Mouse (Mus musculus) v-Abl transformed pro-B cells (cell line): ENCODE results near the gene Hagh.

Source experiments
- in situ Hi-C, 2 experiments: fragments of 400-800 bp; cut with MboI; formaldehyde crosslinking; loops; one replicate each; pipeline ENCODE4 v1.15.1; 2025; ENCODE audit not compliant: unreplicated experiment in 2 of 2

Hagh gene

GRCm38 (mm10) chr17:24839842-24840241 lies at the start of gene Hagh:
Hagh (plus strand) TSS chr17:24840143.
- in situ Hi-C loops: no loop called here

DNA sequence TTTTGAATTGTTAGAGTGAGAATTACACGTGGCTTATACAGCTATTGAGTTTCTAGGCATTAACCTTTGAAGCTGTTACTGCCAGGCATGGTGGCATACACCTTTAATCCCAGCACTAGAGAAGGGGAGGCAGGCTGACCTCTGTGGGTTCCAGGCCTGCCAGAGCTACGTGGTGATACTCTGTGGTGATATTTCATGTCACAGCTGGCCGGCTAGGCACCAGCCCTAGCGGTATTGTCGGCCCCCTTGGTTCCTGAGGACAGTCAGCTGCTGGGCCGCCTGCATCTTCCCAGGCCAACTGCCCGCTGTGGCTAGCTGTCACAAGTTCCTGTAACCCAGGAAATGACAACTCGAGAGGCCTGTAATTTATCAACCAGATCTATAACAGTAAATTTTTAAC lies 47.8 kb upstream of the Hagh start:
- in situ Hi-C loops: no loop called here

- in situ Hi-C loops: no loop called here
Measured at GRCm38 (mm10) chr17:24794791-24795190, 45.2 kb upstream of the Hagh start.

GRCm38 (mm10) chr17:24796969-24797368 lies 43.0 kb upstream of the Hagh start:
- in situ Hi-C loops: no loop called here

- in situ Hi-C loops: no loop called here
Measured at GRCm38 (mm10) chr17:24798229-24798628, 41.7 kb upstream of the Hagh start.

GRCm38 (mm10) chr17:24799476-24799875 lies 40.5 kb upstream of the Hagh start:
- in situ Hi-C loops: no loop called here

GRCm38 (mm10) chr17:24800524-24800923 lies 39.4 kb upstream of the Hagh start:
- in situ Hi-C loops: no loop called here

- in situ Hi-C loops: no loop called here
Measured at GRCm38 (mm10) chr17:24803952-24804951, 35.7 kb upstream of the Hagh start, which contains the start of gene Meiob. Meiob (plus strand) TSS chr17:24804289.

- in situ Hi-C loops: no loop called here
Measured at GRCm38 (mm10) chr17:24811211-24811610, 28.7 kb upstream of the Hagh start.

GRCm38 (mm10) chr17:24812215-24812614 lies 27.7 kb upstream of the Hagh start:
- in situ Hi-C loops: no loop called here

DNA sequence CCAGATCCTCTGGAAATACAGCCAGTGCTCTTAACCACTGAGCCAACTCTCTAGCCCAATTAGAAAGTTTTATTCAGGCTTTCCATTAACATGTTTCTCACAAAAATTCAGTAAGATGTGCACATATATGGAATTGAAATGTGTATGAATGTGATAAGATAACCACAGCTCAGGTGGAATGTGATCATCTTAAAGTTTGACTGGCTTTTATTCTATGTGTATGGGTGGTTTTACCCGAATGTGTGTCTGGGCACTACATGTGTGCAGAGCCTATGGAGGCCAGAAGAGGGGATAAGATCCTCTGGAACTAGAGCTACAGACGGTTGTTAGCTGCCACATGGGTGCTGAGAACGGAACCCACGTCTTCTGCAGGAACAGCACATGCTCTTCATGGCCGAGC lies 24.7 kb upstream of the Hagh start:
- in situ Hi-C loops: loop anchor here in 1 of 2 experiments (5.0 kb wide), 1 partner anchor 73 kb away; no protein-coding TSS in a partner anchor

GRCm38 (mm10) chr17:24817503-24817902 lies 22.4 kb upstream of the Hagh start:
- in situ Hi-C loops: loop anchor here in 1 of 2 experiments (5.0 kb wide), 1 partner anchor 75 kb away; no protein-coding TSS in a partner anchor

DNA sequence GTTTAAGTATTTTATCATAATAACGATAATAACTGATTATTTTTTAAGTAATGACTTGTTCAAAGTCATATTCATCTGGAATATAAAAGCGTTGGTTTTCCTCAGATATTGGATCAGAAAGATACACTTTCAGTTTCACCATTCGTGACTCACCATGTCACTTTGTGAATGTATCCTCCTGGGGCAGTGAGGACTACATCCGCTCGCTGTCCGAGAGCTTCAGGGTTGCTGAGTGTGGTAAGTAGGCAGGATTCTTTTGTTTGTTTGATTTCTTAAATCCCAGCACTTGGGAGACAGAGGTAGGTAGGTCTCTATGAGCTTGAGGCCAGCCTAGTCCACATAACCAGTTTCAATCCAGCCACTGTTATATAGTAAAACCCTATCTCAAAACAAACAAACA lies 21.8 kb upstream of the Hagh start:
- in situ Hi-C loops: loop anchor here in 1 of 2 experiments (5.0 kb wide), 1 partner anchor 76 kb away; no protein-coding TSS in a partner anchor

- in situ Hi-C loops: loop anchor here in 1 of 2 experiments (5.0 kb wide), 1 partner anchor 77 kb away; no protein-coding TSS in a partner anchor
Measured at GRCm38 (mm10) chr17:24819469-24819868, 20.5 kb upstream of the Hagh start.

- in situ Hi-C loops: no loop called here
Measured at GRCm38 (mm10) chr17:24821351-24822280, 18.3 kb upstream of the Hagh start.

GRCm38 (mm10) chr17:24840341-24840740 lies 398 bp downstream of the Hagh start:
- in situ Hi-C loops: no loop called here

- in situ Hi-C loops: no loop called here
Measured at GRCm38 (mm10) chr17:24841133-24841532, 1.2 kb downstream of the Hagh start.

DNA sequence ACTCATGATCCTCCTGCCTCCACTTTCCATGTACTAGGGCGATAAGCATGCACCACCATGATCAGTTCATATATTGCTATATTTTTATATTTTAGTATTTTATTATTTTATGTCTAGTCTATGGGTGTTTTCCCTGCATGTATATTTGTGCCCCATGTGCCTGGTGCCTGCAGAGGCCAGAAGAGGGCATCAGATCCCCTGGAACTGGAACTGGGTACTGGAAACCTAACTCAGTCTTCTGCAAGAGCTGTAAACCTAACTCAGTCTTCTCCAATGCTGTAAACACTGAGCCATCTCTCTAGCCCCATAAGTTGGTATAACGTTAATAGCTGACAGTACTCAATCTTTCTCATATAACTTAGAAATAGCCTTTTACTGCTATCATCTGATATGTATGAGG lies 2.7 kb downstream of the Hagh start:
- in situ Hi-C loops: no loop called here

DNA sequence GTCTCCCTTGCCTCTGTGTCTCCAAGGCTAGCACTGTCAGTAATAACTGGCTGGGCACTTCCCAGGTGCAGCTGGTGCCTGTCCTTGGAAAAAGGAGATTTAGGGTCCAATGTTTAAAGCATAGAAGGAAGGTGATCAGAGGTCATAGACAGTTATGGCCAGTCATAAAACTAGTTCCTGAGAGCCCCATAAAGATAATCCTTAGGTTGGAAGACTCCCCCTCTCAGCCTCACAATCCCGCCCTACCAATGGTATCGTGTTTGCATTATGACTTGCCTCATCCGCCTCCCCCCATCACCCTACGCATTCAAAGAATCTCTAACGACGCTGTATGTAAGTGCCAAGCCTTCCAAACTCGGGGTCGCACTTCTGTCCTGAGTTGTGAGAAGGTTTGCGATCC lies 4.6 kb downstream of the Hagh start:
- in situ Hi-C loops: no loop called here

DNA sequence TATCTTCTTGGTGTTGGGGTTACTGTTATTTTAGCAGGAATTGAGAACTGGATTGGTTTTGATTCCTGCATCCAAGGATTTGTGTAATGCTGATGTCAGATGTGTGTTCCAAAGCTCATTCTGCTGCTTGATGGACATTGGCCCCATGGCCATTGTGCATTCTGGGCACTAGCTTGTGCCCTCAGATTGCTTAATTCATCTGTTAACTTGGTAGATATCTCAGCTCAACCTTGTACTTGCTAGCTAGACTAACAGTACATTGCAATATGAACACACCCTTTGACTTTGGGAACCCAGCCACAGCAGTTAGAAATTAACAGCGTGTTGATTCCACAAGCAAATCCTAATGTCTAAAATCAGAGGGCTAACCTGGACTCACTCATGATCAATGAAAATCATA lies 7.4 kb downstream of the Hagh start:
- in situ Hi-C loops: no loop called here

GRCm38 (mm10) chr17:24848600-24849031 lies 8.7 kb downstream of the Hagh start:
- in situ Hi-C loops: no loop called here
